Mouse (Mus musculus) E14TG2a.4 (cell line): ENCODE measurements around the gene Gpr171.

Source experiments
- CTCF ChIP-seq: conservative IDR thresholded peaks from 2 replicates; pipeline ENCODE4 v1.5.1; 2014; ENCODE audit warnings: low read length
- NANOG ChIP-seq: IDR thresholded peaks from 2 replicates; pipeline ENCODE4 v1.6.1; 2014; ENCODE audit warnings: borderline replicate concordance, low read length, mixed read lengths
- POU5F1 ChIP-seq: IDR thresholded peaks from 2 replicates; pipeline ENCODE4 v1.6.1; 2014; ENCODE audit warnings: low read length, borderline replicate concordance

- TF ChIP-seq CTCF = no peak
- no peak for TF ChIP-seq POU5F1
- no peak for TF ChIP-seq NANOG
Measured at GRCm38 (mm10) chr3:59107439-59107838, 5.8 kb upstream of the Gpr171 start.
